Mouse (Mus musculus): ENCODE results near the gene Antxr2. TPM values are rescaled to one million over a fixed set of nuclear protein-coding genes. Genes with fewer than 3 reads are reported as not detected.

The Antxr2 gene
- 19.4 and 22.9 TPM in 2 replicates for polyA plus RNA-seq (2015; fragmentation: Nextera tagmentation; extraction: Ambion mirVana)

- peaks cover 14% of the 10 kb centered on the region; the same call in 1 of the 2 replicates for H3K4me1 ChIP-seq (ENCODE audit: control insufficient read depth, insufficient read depth, low read length)
- H3K27ac ChIP-seq (ENCODE audit: low read length) = peak within 1 kb of the TSS; percentile 94
- H3K9me3 ChIP-seq (replicated peaks; ENCODE audit: control insufficient read depth, low read length) = no peaks in the 10 kb centered on the region
- WGBS = 1% methylated on average over 58 of the region's 58 CpGs
- peak within 1 kb of the TSS; percentile 87 for H3K4me3 ChIP-seq (replicated peaks; ENCODE audit: low read length)
- no peaks in the 10 kb centered on the region for H3K36me3 ChIP-seq (ENCODE audit: control insufficient read depth, insufficient read depth, low read length)
- ATAC-seq (ENCODE audit: insufficient read depth, low FRiP score) = peak; percentile 77
- no peaks in the 10 kb centered on the region for H3K27me3 ChIP-seq (ENCODE audit: control insufficient read depth, insufficient read depth, low read length)
- H3K9ac ChIP-seq (ENCODE audit: low read length) = peak within 1 kb of the TSS; percentile 90
- peak within 1 kb of the TSS; percentile 76 for H3K4me2 ChIP-seq (ENCODE audit: low read depth, low read length)
Observed at GRCm38 (mm10) chr5:98030902-98031641, at the start of gene Antxr2. TSS of gene Antxr2 (minus strand) at chr5:98031043.

- no peak overlapping the region for H3K4me2 ChIP-seq (ENCODE audit: low read depth, low read length)
- ATAC-seq (ENCODE audit: insufficient read depth, low FRiP score) = no peak
- H3K9ac ChIP-seq (ENCODE audit: low read length) = no peak overlapping the region
- no peak overlapping the region for H3K4me3 ChIP-seq (replicated peaks; ENCODE audit: low read length)
- no peaks in the 10 kb centered on the region for H3K9me3 ChIP-seq (replicated peaks; ENCODE audit: control insufficient read depth, low read length)
- no peaks in the 10 kb centered on the region for H3K4me1 ChIP-seq (ENCODE audit: control insufficient read depth, insufficient read depth, low read length)
- 43% methylated on average over 3 of the region's 3 CpGs for WGBS
- no peaks in the 10 kb centered on the region for H3K27me3 ChIP-seq (ENCODE audit: control insufficient read depth, insufficient read depth, low read length)
- H3K36me3 ChIP-seq (ENCODE audit: control insufficient read depth, insufficient read depth, low read length) = no peaks in the 10 kb centered on the region
- no peak overlapping the region for H3K27ac ChIP-seq (ENCODE audit: low read length)
Observed at GRCm38 (mm10) chr5:98076612-98077011, 45.8 kb upstream of the Antxr2 start.

GRCm38 (mm10) chr5:98069191-98069590 is 38.3 kb upstream of the Antxr2 start:
- H3K36me3 ChIP-seq (ENCODE audit: control insufficient read depth, insufficient read depth, low read length) = no peaks in the 10 kb centered on the region

GRCm38 (mm10) chr5:98055275-98055674 is 24.4 kb upstream of the Antxr2 start:
- 81% methylated on average over 6 of the region's 6 CpGs for WGBS
- Histone ChIP-seq H3K36me3 (ENCODE audit: control insufficient read depth, insufficient read depth, low read length) (no peaks in the 10 kb centered on the region), H3K27ac (ENCODE audit: low read length) (no peak overlapping the region), H3K4me2 (ENCODE audit: low read depth, low read length) (no peak overlapping the region), H3K4me1 (ENCODE audit: control insufficient read depth, insufficient read depth, low read length) (no peaks in the 10 kb centered on the region), H3K4me3 (replicated peaks; ENCODE audit: low read length) (no peak overlapping the region), H3K9ac (ENCODE audit: low read length) (no peak overlapping the region), H3K27me3 (ENCODE audit: control insufficient read depth, insufficient read depth, low read length) (no peaks in the 10 kb centered on the region), H3K9me3 (replicated peaks; ENCODE audit: control insufficient read depth, low read length) (no peaks in the 10 kb centered on the region)
- ATAC-seq (ENCODE audit: insufficient read depth, low FRiP score) = no peak

More at GRCm38 (mm10) chr5:98069191-98069590, 38.3 kb upstream of the Antxr2 start:
- Histone ChIP-seq H3K4me3 (replicated peaks; ENCODE audit: low read length) (no peak overlapping the region), H3K4me2 (ENCODE audit: low read depth, low read length) (no peak overlapping the region), H3K9me3 (replicated peaks; ENCODE audit: control insufficient read depth, low read length) (no peaks in the 10 kb centered on the region), H3K27ac (ENCODE audit: low read length) (no peak overlapping the region), H3K4me1 (ENCODE audit: control insufficient read depth, insufficient read depth, low read length) (no peaks in the 10 kb centered on the region), H3K9ac (ENCODE audit: low read length) (no peak overlapping the region), H3K27me3 (ENCODE audit: control insufficient read depth, insufficient read depth, low read length) (no peaks in the 10 kb centered on the region)
- ATAC-seq (ENCODE audit: insufficient read depth, low FRiP score) = no peak
- 54% methylated on average over 4 of the region's 4 CpGs for WGBS

GRCm38 (mm10) chr5:98054834-98055233 is 24.0 kb upstream of the Antxr2 start:
- no peak for ATAC-seq (ENCODE audit: insufficient read depth, low FRiP score)
- 88% methylated on average over 1 of the region's 1 CpGs for WGBS

GRCm38 (mm10) chr5:98034928-98035327 is 4.1 kb upstream of the Antxr2 start:
- ATAC-seq (ENCODE audit: insufficient read depth, low FRiP score) = no peak
- Histone ChIP-seq H3K36me3 (ENCODE audit: control insufficient read depth, insufficient read depth, low read length) (no peaks in the 10 kb centered on the region), H3K4me1 (ENCODE audit: control insufficient read depth, insufficient read depth, low read length) (0 out of 2 replicates have a peak, but pooled peaks cover 4% of the 10 kb centered on the region), H3K4me2 (ENCODE audit: low read depth, low read length) (no peak overlapping the region), H3K9ac (ENCODE audit: low read length) (no peak overlapping the region), H3K27me3 (ENCODE audit: control insufficient read depth, insufficient read depth, low read length) (no peaks in the 10 kb centered on the region), H3K9me3 (replicated peaks; ENCODE audit: control insufficient read depth, low read length) (no peaks in the 10 kb centered on the region), H3K4me3 (replicated peaks; ENCODE audit: low read length) (no peak overlapping the region), H3K27ac (ENCODE audit: low read length) (no peak overlapping the region)
- WGBS = 81% methylated on average over 2 of the region's 2 CpGs

More at GRCm38 (mm10) chr5:98054834-98055233, 24.0 kb upstream of the Antxr2 start:
- Histone ChIP-seq H3K9ac (ENCODE audit: low read length) (no peak overlapping the region), H3K4me2 (ENCODE audit: low read depth, low read length) (no peak overlapping the region), H3K9me3 (replicated peaks; ENCODE audit: control insufficient read depth, low read length) (no peaks in the 10 kb centered on the region), H3K4me3 (replicated peaks; ENCODE audit: low read length) (no peak overlapping the region), H3K27ac (ENCODE audit: low read length) (no peak overlapping the region), H3K27me3 (ENCODE audit: control insufficient read depth, insufficient read depth, low read length) (no peaks in the 10 kb centered on the region), H3K4me1 (ENCODE audit: control insufficient read depth, insufficient read depth, low read length) (no peaks in the 10 kb centered on the region), H3K36me3 (ENCODE audit: control insufficient read depth, insufficient read depth, low read length) (no peaks in the 10 kb centered on the region)

- H3K36me3 ChIP-seq (ENCODE audit: control insufficient read depth, insufficient read depth, low read length) = no peaks in the 10 kb centered on the region
- no peak overlapping the region for H3K9ac ChIP-seq (ENCODE audit: low read length)
- H3K4me1 ChIP-seq (ENCODE audit: control insufficient read depth, insufficient read depth, low read length) = 0 out of 2 replicates have a peak, but pooled peaks cover 6% of the 10 kb centered on the region
- no peak overlapping the region for H3K4me3 ChIP-seq (replicated peaks; ENCODE audit: low read length)
- no peak for ATAC-seq (ENCODE audit: insufficient read depth, low FRiP score)
- no peaks in the 10 kb centered on the region for H3K9me3 ChIP-seq (replicated peaks; ENCODE audit: control insufficient read depth, low read length)
- no peak overlapping the region for H3K27ac ChIP-seq (ENCODE audit: low read length)
- H3K4me2 ChIP-seq (ENCODE audit: low read depth, low read length) = no peak overlapping the region
- H3K27me3 ChIP-seq (ENCODE audit: control insufficient read depth, insufficient read depth, low read length) = no peaks in the 10 kb centered on the region
- WGBS = 60% methylated on average over 2 of the region's 2 CpGs
Observed at GRCm38 (mm10) chr5:98034207-98034606, 3.4 kb upstream of the Antxr2 start.

- Histone ChIP-seq H3K36me3 (ENCODE audit: control insufficient read depth, insufficient read depth, low read length) (no peaks in the 10 kb centered on the region), H3K27ac (ENCODE audit: low read length) (no peak overlapping the region), H3K9me3 (replicated peaks; ENCODE audit: control insufficient read depth, low read length) (no peaks in the 10 kb centered on the region), H3K9ac (ENCODE audit: low read length) (no peak overlapping the region), H3K4me1 (ENCODE audit: control insufficient read depth, insufficient read depth, low read length) (peaks cover 14% of the 10 kb centered on the region; the same call in 1 of the 2 replicates), H3K27me3 (ENCODE audit: control insufficient read depth, insufficient read depth, low read length) (no peaks in the 10 kb centered on the region), H3K4me3 (replicated peaks; ENCODE audit: low read length) (no peak overlapping the region), H3K4me2 (ENCODE audit: low read depth, low read length) (no peak overlapping the region)
- 51% methylated on average over 7 of the region's 7 CpGs for WGBS
- ATAC-seq (ENCODE audit: insufficient read depth, low FRiP score) = no peak
Observed at GRCm38 (mm10) chr5:98032803-98033420, 2.1 kb upstream of the Antxr2 start.
